Mouse (Mus musculus): Measurements from ENCODE around the gene Exd2.
A peak's percentile ranks its signal among the peaks of the same experiment; 100 is the strongest.

The Exd2 gene

GRCm38 (mm10) chr12:80495691-80496090 lies 32.8 kb downstream of the Exd2 start:
- DNase-seq (ENCODE audit: low spot score in 2 of 2): no peak

DNA sequence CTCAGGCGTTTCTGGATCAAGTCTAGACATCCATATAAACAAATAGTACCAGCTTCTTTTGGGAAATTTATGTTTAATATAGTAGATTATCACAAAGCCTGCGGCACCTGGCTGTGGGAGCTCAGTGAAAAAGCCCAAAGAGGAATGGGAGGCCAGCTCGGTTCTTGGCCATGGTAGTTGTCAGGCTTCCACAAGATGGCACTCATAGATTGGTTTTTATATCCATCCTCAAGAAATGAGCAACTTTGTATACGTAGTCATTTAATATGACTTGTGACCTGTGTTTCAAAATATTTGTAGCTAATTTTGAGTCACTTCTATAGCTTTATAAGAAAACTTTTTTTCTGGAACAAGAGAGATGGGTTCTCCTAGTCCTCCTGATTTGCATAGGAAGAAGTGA lies 35.5 kb downstream of the Exd2 start:
- DNase-seq (ENCODE audit: low spot score in 2 of 2): no peak

DNA sequence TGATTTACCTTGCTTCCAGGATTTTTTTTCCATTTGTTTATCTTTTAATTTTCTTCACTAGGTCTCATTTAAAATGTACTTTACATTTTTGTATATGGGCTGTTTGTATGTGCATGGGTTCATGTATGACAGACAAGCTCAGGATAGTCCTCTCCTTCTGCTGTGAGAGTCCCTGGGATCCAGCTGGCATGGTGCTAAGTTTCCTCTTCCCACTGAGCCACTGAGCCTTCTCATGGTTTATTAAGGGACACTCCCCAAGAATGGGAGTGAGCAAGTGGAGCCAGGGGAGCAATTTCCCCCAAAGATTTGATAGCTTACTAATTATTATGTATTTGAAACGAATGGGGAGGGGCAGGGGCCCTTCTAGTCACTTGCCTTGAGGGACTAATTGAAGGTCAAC lies 37.6 kb downstream of the Exd2 start:
- DNase-seq (ENCODE audit: low spot score in 2 of 2): no peak

- no peak for DNase-seq (ENCODE audit: low spot score in 2 of 2)
Observed at GRCm38 (mm10) chr12:80504718-80505117, 41.8 kb downstream of the Exd2 start.

DNA sequence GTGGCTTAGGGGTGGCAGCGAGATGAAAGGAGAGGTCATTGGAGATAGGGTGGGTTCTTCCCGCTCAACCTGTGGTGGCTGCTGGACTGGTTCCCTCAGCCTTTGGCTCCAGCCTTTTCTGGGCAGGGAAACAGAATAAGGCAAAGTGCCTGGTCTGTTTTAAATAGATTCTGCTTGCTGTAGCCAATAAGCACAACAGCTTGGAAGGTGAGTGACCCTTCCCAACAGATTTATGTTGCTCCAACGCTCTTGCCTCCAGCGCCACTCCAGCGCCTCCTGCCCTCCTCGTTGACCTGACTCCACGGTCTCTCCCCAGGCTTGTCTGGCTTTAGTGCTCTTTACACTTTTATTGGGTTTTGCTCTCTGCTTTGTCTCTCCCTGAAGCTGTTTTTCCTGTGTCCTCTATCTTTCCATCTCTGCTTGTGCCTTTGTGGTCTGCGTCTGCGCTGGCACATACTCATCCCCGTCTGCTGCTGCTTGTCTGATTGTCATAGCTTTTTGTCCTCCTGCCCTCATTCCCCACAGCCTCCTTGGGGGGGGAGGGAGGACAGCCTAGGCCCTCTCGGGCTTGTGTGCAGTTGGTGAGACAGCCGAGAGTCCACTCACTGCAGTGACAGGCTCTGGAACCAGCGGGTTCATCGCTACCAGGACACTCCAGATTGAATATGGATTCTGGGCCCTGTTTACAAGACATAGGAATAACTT lies 44.3 kb downstream of the Exd2 start:
- no peak for DNase-seq (ENCODE audit: low spot score in 2 of 2)

DNA sequence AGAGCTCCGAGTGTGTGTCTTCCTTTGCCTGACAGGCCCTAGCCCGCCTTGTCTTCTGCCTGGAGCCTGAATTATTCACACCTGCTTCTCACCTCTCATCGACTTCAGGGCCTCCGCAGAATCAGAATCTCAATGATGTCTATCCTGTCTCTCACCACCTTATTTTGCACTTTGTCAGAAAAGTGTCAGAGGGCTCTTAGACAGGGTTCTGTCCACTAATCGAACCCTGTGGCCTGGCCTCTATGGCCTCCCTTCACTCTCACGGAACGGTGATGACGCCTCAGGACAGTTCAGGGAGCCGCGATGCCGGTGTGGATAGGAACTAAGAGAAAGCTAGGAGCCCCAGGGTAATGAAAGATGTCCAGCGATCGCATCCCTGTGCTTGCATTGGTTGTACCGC lies 55.1 kb downstream of the Exd2 start, which contains the start of gene Galnt16:
Galnt16 (plus strand) TSS at position 301 of the 400 bp plus-strand sequence.
- DNase-seq (ENCODE audit: low spot score in 2 of 2): no peak

DNA sequence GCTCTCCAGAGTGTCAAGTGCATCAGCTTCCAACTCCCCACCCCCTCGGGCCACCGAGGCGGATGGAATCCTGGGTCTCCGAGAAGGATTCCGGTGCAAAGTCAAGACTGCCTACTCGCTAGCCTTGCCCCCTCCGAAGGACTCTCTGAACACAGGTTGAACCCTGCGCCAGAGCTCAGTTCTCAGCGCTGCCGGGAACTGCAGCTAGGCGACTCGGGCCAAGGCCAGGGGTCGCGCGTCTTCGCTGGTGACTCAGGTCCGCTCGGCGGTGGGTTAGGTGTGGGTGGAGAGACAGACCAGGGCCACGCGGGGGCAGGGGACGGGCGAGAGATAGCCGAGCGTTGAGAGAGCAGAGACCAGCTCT lies 55.5 kb downstream of the Exd2 start:
- no peak for DNase-seq (ENCODE audit: low spot score in 2 of 2)

DNA sequence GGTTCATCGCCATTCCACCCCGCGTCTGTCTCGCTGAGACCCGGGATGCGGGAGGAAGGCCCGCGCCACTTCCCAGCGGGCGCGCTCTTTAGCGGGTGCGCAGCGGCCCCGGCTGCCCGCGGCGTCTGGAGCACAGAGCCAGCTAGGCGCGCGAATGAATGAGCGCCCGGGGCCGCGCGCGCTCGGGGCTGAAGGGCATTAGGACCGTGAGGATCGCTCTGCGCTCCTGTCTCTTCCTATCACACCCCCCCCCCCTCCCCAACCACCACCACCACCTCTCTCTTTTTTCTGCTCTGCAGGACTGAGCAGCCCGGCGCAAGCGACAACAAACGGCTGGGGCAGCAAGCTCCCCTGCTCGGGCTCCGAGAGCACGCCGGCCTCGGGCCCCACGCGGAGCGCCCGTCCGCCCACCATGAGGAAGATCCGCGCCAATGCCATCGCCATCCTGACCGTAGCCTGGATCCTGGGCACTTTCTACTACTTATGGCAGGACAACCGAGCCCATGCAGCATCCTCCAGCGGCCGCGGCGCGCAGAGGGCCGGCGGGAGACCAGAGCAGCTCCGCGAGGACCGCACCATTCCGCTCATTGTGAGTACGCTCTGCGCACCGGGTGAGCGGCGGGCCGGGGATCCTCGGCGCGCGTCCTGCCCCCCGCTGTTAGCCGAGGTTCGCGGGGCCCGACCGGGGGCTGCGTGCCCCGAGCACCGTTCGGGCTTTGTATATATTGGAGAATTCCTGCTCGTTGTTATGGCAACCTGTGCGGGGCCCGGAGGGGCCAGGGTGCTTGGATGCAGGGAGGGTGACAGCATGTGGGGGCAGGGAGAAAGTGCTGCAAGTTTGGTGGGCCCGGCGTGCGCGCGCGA lies 56.1 kb downstream of the Exd2 start:
- peak in 1 of 2 experiments; percentile 39 for DNase-seq (ENCODE audit: low spot score in 2 of 2)

GRCm38 (mm10) chr12:80519621-80520332 lies 56.9 kb downstream of the Exd2 start:
- DNase-seq (ENCODE audit: low spot score in 2 of 2): peak in 1 of 2 experiments; percentile 66

DNA sequence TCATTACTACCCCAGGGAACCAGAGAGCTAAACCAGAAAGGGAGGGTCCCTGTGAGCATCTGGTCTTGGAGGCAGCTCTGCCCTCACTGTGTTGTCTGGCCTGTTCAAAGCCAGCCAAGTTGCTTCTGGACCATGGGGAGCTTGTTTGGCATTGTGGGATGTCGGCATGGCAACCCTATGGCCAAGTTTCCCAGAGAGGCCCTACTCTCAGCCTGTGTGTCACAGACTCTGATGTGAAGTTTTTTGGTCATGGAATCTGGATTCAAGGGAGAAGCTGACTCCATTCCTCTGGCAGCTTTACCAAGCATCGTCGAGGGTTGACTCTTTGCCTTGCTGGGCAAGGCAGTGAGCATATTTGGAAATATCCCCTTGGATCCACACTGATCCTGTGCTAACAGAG lies 59.1 kb downstream of the Exd2 start:
- no peak for DNase-seq (ENCODE audit: low spot score in 2 of 2)

DNA sequence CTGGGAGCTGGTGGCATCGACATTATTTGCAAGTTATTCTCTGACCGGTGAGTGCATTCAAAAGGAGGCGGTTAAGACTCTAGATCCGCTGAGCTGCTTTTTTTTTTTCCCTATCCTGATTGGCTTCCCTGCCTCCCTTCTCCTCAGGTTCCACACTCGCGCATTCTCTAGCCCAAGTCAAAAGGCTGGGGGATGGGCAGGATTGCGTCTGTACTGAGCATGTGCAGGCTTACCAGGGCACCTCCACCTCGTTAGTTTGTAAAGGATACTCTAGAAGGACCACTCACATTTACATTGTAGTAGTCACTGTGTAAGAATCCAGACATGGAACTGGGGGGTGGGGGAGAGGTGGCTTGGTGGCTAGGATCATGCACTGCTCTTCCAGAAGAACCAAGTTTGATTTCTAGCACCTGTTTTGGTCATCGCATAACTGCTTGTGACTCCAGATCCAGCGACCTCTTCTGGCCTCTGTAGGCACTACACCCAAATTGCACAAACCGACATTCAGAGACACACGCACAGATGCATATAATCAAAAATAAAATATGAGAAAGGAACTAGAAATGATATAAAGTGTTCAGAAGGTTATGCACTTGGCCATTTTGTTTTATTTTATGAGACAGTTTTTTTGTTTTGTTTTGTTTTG lies 61.5 kb downstream of the Exd2 start:
- no peak for DNase-seq (ENCODE audit: low spot score in 2 of 2)

DNA sequence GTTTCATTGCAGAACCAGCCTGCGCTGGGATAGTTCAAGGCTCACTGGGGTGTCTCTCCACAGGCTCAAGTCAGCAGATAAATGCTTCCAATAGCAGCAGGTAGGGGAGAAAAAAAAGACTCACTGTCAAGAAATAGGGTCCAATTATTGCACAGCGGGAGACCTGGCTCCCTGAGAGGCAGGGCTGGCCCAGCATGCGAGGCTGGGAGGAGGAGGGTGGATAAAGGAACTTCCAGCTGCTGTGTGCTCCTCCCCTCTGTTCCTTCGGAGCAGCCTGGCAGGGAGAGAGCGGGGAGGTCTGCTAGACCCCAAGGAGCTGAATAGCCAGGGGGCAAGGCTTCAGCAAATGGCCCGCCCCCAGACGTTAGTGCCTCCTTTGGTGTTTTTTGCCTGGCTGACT lies 62.6 kb downstream of the Exd2 start:
- DNase-seq (ENCODE audit: low spot score in 2 of 2): peak in 1 of 2 experiments; percentile 21

GRCm38 (mm10) chr12:80526511-80526910 lies 63.6 kb downstream of the Exd2 start:
- no peak for DNase-seq (ENCODE audit: low spot score in 2 of 2)

GRCm38 (mm10) chr12:80527727-80528389 lies 65.0 kb downstream of the Exd2 start:
- peak; percentile 51 to 58 for DNase-seq (ENCODE audit: low spot score in 2 of 2)

DNA sequence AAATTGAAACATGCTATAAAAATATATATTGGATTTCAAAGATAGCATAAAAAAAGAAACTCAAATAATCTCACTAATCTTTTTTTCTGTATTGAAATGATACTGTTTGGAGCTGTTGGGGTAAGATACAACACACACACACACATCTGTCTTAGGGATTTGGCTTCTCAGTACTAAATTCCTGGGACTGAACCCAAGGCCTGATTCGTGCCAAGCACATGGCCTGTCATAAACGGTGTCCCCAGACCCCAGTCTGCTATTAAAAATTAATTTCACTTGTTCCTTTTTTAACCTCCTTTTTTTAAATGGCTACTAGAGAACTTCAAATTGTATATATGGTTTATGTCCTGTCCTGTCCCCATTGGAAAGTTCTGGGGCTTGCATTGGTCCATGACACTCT lies 67.2 kb downstream of the Exd2 start:
- no peak for DNase-seq (ENCODE audit: low spot score in 2 of 2)

- DNase-seq (ENCODE audit: low spot score in 2 of 2): no peak
Observed at GRCm38 (mm10) chr12:80530630-80531029, 67.7 kb downstream of the Exd2 start.

- DNase-seq (ENCODE audit: low spot score in 2 of 2): no peak
Observed at GRCm38 (mm10) chr12:80531585-80531984, 68.7 kb downstream of the Exd2 start.

- DNase-seq (ENCODE audit: low spot score in 2 of 2): no peak
Observed at GRCm38 (mm10) chr12:80533876-80534275, 71.0 kb downstream of the Exd2 start.

GRCm38 (mm10) chr12:80537313-80537712 lies 74.4 kb downstream of the Exd2 start:
- DNase-seq (ENCODE audit: low spot score in 2 of 2): no peak

GRCm38 (mm10) chr12:80538311-80538710 lies 75.4 kb downstream of the Exd2 start:
- no peak for DNase-seq (ENCODE audit: low spot score in 2 of 2)

- DNase-seq (ENCODE audit: low spot score in 2 of 2): peak in 1 of 2 experiments; percentile 41
Observed at GRCm38 (mm10) chr12:80545310-80545709, 82.4 kb downstream of the Exd2 start.

Data from left cerebral cortex, adult 9 months (tissue).